Mouse (Mus musculus) myocyte (in vitro differentiated cells): ENCODE data around the gene Plpp1. TPM values are rescaled to one million over a fixed set of nuclear protein-coding genes. Genes with fewer than 3 reads are reported as not detected.

ENCODE experiments used
- H3K27me3 ChIP-seq: one replicate; pipeline ENCODE4 v1.6.1; 2011; ENCODE audit not compliant: control insufficient read depth, insufficient read depth, insufficient read length
- H3K36me3 ChIP-seq: one replicate; pipeline ENCODE4 v1.6.1; 2011; ENCODE audit not compliant: control insufficient read depth, insufficient read depth
- H3K4me2 ChIP-seq: one replicate; pipeline ENCODE4 v1.6.1; 2011; ENCODE audit warnings: low read depth, control low read depth
- H3K4me3 ChIP-seq: one replicate; pipeline ENCODE4 v1.5.1; 2011; ENCODE audit warnings: mild to moderate bottlenecking, control low read depth, moderate library complexity
- H3K79me2 ChIP-seq: one replicate; pipeline ENCODE4 v1.6.1; 2011; ENCODE audit not compliant: control insufficient read depth, insufficient read depth
- H3ac ChIP-seq: one replicate; pipeline ENCODE4 v1.6.1; 2011; ENCODE audit not compliant: control insufficient read depth, insufficient read length
- CEBPB ChIP-seq: IDR thresholded peaks from 2 replicates; pipeline ENCODE4 v1.6.1; 2011; ENCODE audit warnings: mild to moderate bottlenecking, moderate library complexity; ENCODE audit not compliant: poor library complexity, insufficient read depth, severe bottlenecking
- E2F4 ChIP-seq: IDR thresholded peaks from one replicate; pipeline ENCODE4 v1.6.1; 2011; ENCODE audit warnings: mild to moderate bottlenecking, control low read depth, moderate library complexity; ENCODE audit not compliant: insufficient read depth
- MAX ChIP-seq: IDR thresholded peaks from one replicate; pipeline ENCODE4 v1.6.1; 2011; ENCODE audit warnings: low read depth, mild to moderate bottlenecking, control low read depth
- MYOD1 ChIP-seq, 3 experiments: IDR thresholded peaks; one replicate each; pipeline ENCODE4 v1.6.1; 2011; ENCODE audit warnings: control low read depth in 2 of 3, low read depth in 2 of 3, mild to moderate bottlenecking in 2 of 3, moderate library complexity in 1 of 3; ENCODE audit not compliant: insufficient read length in 2 of 3, control insufficient read depth in 1 of 3
- MYOG ChIP-seq, 3 experiments: IDR thresholded peaks; one replicate each; pipeline ENCODE4 v1.6.1; 2011; ENCODE audit warnings: control low read depth in 2 of 3, low read depth in 2 of 3, mild to moderate bottlenecking in 2 of 3; ENCODE audit not compliant: insufficient read length in 2 of 3, control insufficient read depth in 1 of 3, insufficient read depth in 1 of 3
- POLR2A ChIP-seq: IDR thresholded peaks from one replicate; pipeline ENCODE4 v1.6.1; 2011; ENCODE audit warnings: low read depth, mild to moderate bottlenecking, control low read depth, moderate library complexity; ENCODE audit not compliant: insufficient read length
- POLR2AphosphoS2 ChIP-seq: IDR thresholded peaks from one replicate; pipeline ENCODE4 v1.6.1; 2011; ENCODE audit warnings: low read depth, control low read depth; ENCODE audit not compliant: insufficient read length
- REST ChIP-seq: IDR thresholded peaks from one replicate; pipeline ENCODE4 v1.6.1; 2011; ENCODE audit warnings: mild to moderate bottlenecking, control low read depth, moderate library complexity; ENCODE audit not compliant: insufficient read depth, insufficient read length
- SRF ChIP-seq: IDR thresholded peaks from one replicate; pipeline ENCODE4 v1.6.1; 2011; ENCODE audit warnings: low read depth; ENCODE audit not compliant: control insufficient read depth, insufficient read length
- TCF12 ChIP-seq: IDR thresholded peaks from one replicate; pipeline ENCODE4 v1.6.1; 2011; ENCODE audit warnings: mild to moderate bottlenecking, control low read depth; ENCODE audit not compliant: poor library complexity, insufficient read depth, severe bottlenecking
- TCF3 ChIP-seq: IDR thresholded peaks from one replicate; pipeline ENCODE4 v1.6.1; 2011; ENCODE audit warnings: low read depth, control low read depth; ENCODE audit not compliant: insufficient read length
- USF1 ChIP-seq: IDR thresholded peaks from one replicate; pipeline ENCODE4 v1.6.1; 2011; ENCODE audit warnings: low read depth, mild to moderate bottlenecking, control low read depth, moderate library complexity
- polyA plus RNA-seq: library from polyadenylated mRNA; unstranded; fragments of >200 nt; fragmentation: generic; extraction: Trizol; gene quantifications from one replicate; pipeline ENCODE4 v1.2.1, GENCODE M21; 2012; ENCODE audit warnings: missing spikeins

Gene Plpp1
- polyA plus RNA-seq, 1 experiment: 133 TPM

- no peaks in the 10 kb centered on the region for H3K36me3 ChIP-seq
- H3ac ChIP-seq: no peak overlapping the region
- H3K27me3 ChIP-seq: no peaks in the 10 kb centered on the region
- H3K4me3 ChIP-seq: no peak overlapping the region
- no peak overlapping the region for H3K4me2 ChIP-seq
- TF ChIP-seq TCF12 (no peak), SRF (no peak), E2F4 (no peak), MYOG (IDR thresholded peaks at IDR 0.05; ENCODE audit: control insufficient read depth in 1 of 3, insufficient read depth in 1 of 3, insufficient read length in 2 of 3, low read depth in 2 of 3) (peak in 1 of 3 experiments; percentile 3)
- H3K79me2 ChIP-seq: no peaks in the 10 kb centered on the region
Observed at GRCm38 (mm10) chr13:112755507-112756010, 45.0 kb upstream of the Plpp1 start.

DNA sequence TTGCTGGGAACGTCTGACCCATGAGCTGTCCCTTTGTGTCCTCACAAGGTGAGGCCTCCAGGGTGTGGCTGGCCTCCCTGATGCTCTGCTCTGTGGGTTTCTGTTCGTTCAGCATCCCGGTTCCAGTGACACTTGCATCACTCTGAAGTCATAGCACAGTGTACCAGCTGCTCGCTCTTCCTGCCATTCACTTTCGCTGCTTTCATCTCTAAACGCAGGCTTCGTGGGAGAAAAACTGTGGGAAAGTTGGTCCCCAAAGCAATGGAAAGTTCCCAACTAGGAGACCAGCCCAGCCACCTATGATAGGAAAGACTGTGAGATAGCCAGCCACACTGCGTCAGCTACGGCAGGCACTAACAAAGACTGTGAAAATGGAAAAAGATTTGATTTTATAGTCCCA lies 43.2 kb upstream of the Plpp1 start:
- no peak overlapping the region for H3K4me2 ChIP-seq
- H3ac ChIP-seq: no peak overlapping the region
- H3K4me3 ChIP-seq: no peak overlapping the region
- no peaks in the 10 kb centered on the region for H3K36me3 ChIP-seq
- no peaks in the 10 kb centered on the region for H3K27me3 ChIP-seq
- TF ChIP-seq MYOG (IDR thresholded peaks at IDR 0.05; ENCODE audit: control insufficient read depth in 1 of 3, insufficient read depth in 1 of 3, insufficient read length in 2 of 3, low read depth in 2 of 3) (no peak), MYOD1 (IDR thresholded peaks at IDR 0.05; ENCODE audit: control insufficient read depth in 1 of 3, insufficient read length in 2 of 3, low read depth in 2 of 3) (no peak), CEBPB (no peak), REST (no peak), TCF12 (no peak), USF1 (no peak), E2F4 (no peak), SRF (no peak), POLR2A (no peak)
- H3K79me2 ChIP-seq: no peaks in the 10 kb centered on the region

DNA sequence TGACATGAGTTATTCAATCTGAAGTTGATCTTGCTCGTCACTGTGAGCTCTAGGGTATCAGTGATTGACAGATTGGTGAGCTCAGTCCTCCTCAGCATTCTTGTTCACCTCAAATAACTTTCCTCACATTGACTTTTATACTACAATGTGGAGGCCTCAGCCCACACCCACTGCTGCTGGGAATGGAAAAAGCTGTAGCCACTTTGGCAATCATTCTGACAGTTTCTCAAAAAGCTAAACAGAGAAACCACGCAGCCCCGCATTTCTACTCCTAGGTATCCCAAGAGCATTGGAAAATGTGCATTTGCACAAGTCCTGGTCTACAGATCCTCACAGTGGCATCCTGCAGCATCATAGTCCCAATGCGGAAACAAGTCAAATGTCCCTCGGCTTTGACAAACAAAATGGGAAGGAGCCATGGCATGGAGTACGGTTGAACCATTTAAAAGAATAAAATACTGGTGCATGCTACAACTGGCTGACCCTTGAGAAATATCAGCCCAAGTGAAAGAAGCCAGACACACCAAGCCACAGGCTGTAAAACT lies 42.0 kb upstream of the Plpp1 start:
- H3ac ChIP-seq: no peak overlapping the region

GRCm38 (mm10) chr13:112759364-112759763 lies 41.2 kb upstream of the Plpp1 start:
- H3K36me3 ChIP-seq: no peaks in the 10 kb centered on the region
- no peak overlapping the region for H3K4me3 ChIP-seq
- no peak overlapping the region for H3K4me2 ChIP-seq
- no peak overlapping the region for H3ac ChIP-seq
- no peaks in the 10 kb centered on the region for H3K27me3 ChIP-seq
- no peaks in the 10 kb centered on the region for H3K79me2 ChIP-seq
- TF ChIP-seq SRF: no peak
- no peak for TF ChIP-seq USF1
- no peak for TF ChIP-seq CEBPB
- no peak for TF ChIP-seq POLR2AphosphoS2
- TF ChIP-seq MYOD1 (IDR thresholded peaks at IDR 0.05; ENCODE audit: control insufficient read depth in 1 of 3, insufficient read length in 2 of 3, low read depth in 2 of 3): no peak
- no peak for TF ChIP-seq TCF3

More for the DNA sequence above, 42.0 kb upstream of the Plpp1 start:
- Histone ChIP-seq H3K4me3 (no peak overlapping the region), H3K4me2 (no peak overlapping the region), H3K36me3 (no peaks in the 10 kb centered on the region), H3K79me2 (no peaks in the 10 kb centered on the region), H3K27me3 (no peaks in the 10 kb centered on the region)
- no peak for TF ChIP-seq MAX
- no peak for TF ChIP-seq MYOD1 (IDR thresholded peaks at IDR 0.05; ENCODE audit: control insufficient read depth in 1 of 3, insufficient read length in 2 of 3, low read depth in 2 of 3)
- TF ChIP-seq TCF3: no peak
- TF ChIP-seq MYOG (IDR thresholded peaks at IDR 0.05; ENCODE audit: control insufficient read depth in 1 of 3, insufficient read depth in 1 of 3, insufficient read length in 2 of 3, low read depth in 2 of 3): no peak
- TF ChIP-seq TCF12: no peak
- TF ChIP-seq SRF: no peak

GRCm38 (mm10) chr13:112759777-112760537 lies 40.6 kb upstream of the Plpp1 start:
- Histone ChIP-seq H3K27me3 (no peaks in the 10 kb centered on the region), H3K79me2 (no peaks in the 10 kb centered on the region), H3K36me3 (no peaks in the 10 kb centered on the region), H3K4me3 (no peak overlapping the region), H3K4me2 (no peak overlapping the region), H3ac (no peak overlapping the region)
- TF ChIP-seq CEBPB (no peak), SRF (no peak), POLR2A (no peak), USF1 (no peak), POLR2AphosphoS2 (no peak), MYOD1 (IDR thresholded peaks at IDR 0.05; ENCODE audit: control insufficient read depth in 1 of 3, insufficient read length in 2 of 3, low read depth in 2 of 3) (no peak), TCF12 (no peak), MAX (no peak)
